Mouse (Mus musculus) heart, adult 2 months (tissue): ENCODE results near the gene Smg1. TPM values are rescaled to one million over a fixed set of nuclear protein-coding genes. Genes with fewer than 3 reads are reported as not detected.

ENCODE experiments used
- DNase-seq, 2 experiments: peaks; one replicate each; pipeline ENCODE4 v3.0.0; 2021
- H3K27ac ChIP-seq: fragments of 200-600 bp; 2 replicates; pipeline ENCODE4 v1.8.1; 2022
- H3K27me3 ChIP-seq: fragments of 200-500 bp; 2 replicates; pipeline ENCODE4 v1.6.1; 2012; ENCODE audit warnings: mild to moderate bottlenecking, low read length, inconsistent platforms, mixed read lengths; ENCODE audit not compliant: control insufficient read depth, insufficient read depth
- H3K36me3 ChIP-seq: fragments of 200-500 bp; 2 replicates; pipeline ENCODE4 v1.6.1; 2012; ENCODE audit warnings: low read length, inconsistent platforms; ENCODE audit not compliant: control insufficient read depth, insufficient read depth
- H3K4me1 ChIP-seq: fragments of 200-500 bp; 2 replicates; pipeline ENCODE4 v1.6.1; 2011; ENCODE audit warnings: low read length; ENCODE audit not compliant: control insufficient read depth, insufficient read depth
- H3K4me3 ChIP-seq: fragments of 200-600 bp; 2 replicates; pipeline ENCODE4 v1.8.1; 2022
- H3K79me2 ChIP-seq: fragments of 200-500 bp; replicated peaks from 2 replicates; pipeline ENCODE4 v1.6.1; 2012; ENCODE audit warnings: mild to moderate bottlenecking, inconsistent platforms, low read length, moderate library complexity, mixed read lengths; ENCODE audit not compliant: control insufficient read depth, insufficient read depth
- H3K9ac ChIP-seq: fragments of 200-500 bp; 2 replicates; pipeline ENCODE4 v1.6.1; 2012; ENCODE audit warnings: low read depth, mild to moderate bottlenecking, control low read depth, inconsistent platforms, low read length, mixed read lengths
- CTCF ChIP-seq: fragments of 200-600 bp; IDR thresholded peaks from 2 replicates; pipeline ENCODE4 v1.8.1; 2022; ENCODE audit warnings: antibody characterized with exemption, mild to moderate bottlenecking, moderate library complexity
- EP300 ChIP-seq: fragments of 200-500 bp; IDR thresholded peaks from 2 replicates; pipeline ENCODE4 v1.6.1; 2011; ENCODE audit warnings: low read depth, low read length, control low read depth; ENCODE audit not compliant: insufficient read depth
- POLR2A ChIP-seq: fragments of 200-500 bp; IDR thresholded peaks from 2 replicates; pipeline ENCODE4 v1.6.1; 2011; ENCODE audit warnings: mild to moderate bottlenecking, low read depth, low read length, control low read depth; ENCODE audit not compliant: insufficient read depth
- WGBS: fragments of 180-500 bp; shearing (Covaris S2); methylation state at CpG from one replicate; pipeline ENCODE4 v1.1.7; 2018; 5-methylcytosine and 5-hydroxymethylcytosine counted together
- intact Hi-C: fragments of 180-260 bp; cut with DNase I; formaldehyde crosslinking; loops from one replicate; pipeline ENCODE4 v1.15.1; 2025
- polyA plus RNA-seq: library from polyadenylated mRNA; depleted of rRNA; stranded (reverse); fragments of >200 nt; gene quantifications from 2 replicates; pipeline ENCODE4 v1.2.3, GENCODE M21; 2012
- total RNA-seq, 2 experiments: library from RNA; stranded (reverse); gene quantifications; 2 replicates each; pipeline ENCODE4 v1.2.3; 2021

Gene Smg1
- total and polyA plus RNA-seq, 3 experiments, result 12.6 to 32.4 (median 31.3) TPM

DNA sequence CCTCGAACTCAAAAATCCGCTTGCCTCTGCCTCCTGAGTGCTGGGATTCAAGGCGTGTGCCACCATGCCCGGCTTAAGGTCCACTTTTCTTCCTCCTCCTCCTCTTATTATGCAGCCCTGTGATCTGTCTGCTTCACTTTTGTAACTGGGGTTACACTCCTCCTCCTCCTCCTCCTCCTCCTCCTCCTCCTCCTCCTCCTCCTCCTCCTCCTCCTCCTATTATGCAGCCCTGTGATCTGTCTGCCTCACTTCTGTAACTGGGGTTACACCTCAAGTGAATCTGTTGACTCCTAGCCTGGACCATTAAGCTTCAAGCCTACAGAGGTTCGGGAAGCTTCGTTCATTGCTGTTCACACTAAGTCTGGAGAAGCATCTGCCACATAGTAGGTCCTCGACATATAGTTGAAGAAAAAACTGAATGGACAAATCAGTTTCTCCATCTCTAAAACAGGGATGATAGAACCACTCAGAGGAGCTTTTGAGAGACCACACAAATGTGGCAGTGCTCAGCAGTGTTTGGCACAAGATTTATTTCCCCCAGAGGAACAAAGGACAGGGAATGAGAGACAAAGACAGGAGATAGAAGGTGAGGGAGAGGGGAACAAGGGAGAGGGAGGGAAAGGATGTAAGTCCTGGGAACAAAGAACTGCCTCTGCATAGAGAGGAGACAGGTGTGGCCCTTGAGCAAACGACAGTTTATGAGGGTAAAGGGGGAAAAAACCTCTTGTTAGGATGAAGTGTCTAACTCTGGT lies 126.5 kb downstream of the Smg1 start:
- WGBS, result 19% methylated on average over 8 of the region's 8 CpGs
- H3K9ac ChIP-seq, result no peak overlapping the region
- TF ChIP-seq EP300, result no peak
- DNase-seq, result no peak
- peaks cover 5% of the 10 kb centered on the region for H3K4me1 ChIP-seq
- H3K4me3 ChIP-seq, result no peak overlapping the region
- no peaks in the 10 kb centered on the region for H3K27me3 ChIP-seq
- H3K36me3 ChIP-seq, result peaks cover 27% of the 10 kb centered on the region
- H3K79me2 ChIP-seq, result peaks cover 2% of the 10 kb centered on the region; the same call in 1 of the 2 replicates
- intact Hi-C loops, result loop anchor here (1.0 to 10.0 kb wide), 3 partner anchors 12 to 598 kb away; partner anchors contain the start of genes Arl6ip1, Ccp110 and Coq7
- H3K27ac ChIP-seq, result no peak overlapping the region

DNA sequence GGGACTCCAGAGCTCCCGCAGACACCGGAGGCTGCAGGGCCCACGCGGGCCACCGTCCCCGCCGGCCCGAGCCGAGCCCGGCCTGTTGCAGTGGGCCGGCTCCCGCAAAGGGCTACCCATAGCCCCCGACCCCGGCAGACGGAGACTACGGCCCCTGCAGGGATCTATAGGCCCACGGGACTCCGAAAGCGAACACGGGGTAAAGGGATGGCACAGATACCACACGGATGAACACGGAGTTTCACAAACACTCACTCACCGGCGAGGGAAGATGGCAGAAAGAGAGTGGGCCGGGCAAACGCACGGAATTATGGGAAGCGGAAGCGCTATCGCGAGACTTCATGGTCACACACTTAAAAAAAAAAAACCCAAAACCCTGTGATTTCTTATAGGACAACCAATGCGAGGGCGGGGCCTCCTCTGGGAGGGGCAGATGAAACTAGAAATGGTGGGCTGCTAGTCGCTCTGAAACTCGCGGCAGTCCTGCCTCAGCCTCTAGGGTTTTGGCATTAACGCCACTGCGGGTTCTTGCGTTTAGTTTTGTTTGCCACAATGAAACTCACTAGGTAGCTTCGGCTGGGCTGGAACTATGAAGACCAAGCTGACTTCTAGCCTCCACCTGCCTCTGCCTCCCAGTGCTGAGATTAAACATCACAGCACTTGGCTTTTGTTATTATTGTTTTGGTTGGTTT lies 127.4 kb downstream of the Smg1 start, which contains the start of gene Rps15a:
Gene Rps15a (minus strand): TSS at position 312 of the 692 bp plus-strand sequence.
- peak within 1 kb of the TSS; percentile 87 for H3K9ac ChIP-seq
- DNase-seq, result peak; percentile 95 to 97
- H3K4me1 ChIP-seq, result peaks cover 7% of the 10 kb centered on the region
- under 1% methylated on average over 40 of the region's 40 CpGs for WGBS
- peaks cover 37% of the 10 kb centered on the region for H3K36me3 ChIP-seq
- TF ChIP-seq EP300 (peak; percentile 68; the same call in 1 of the 2 replicates), CTCF (peak; percentile 51), POLR2A (peak; percentile 99)
- peak within 1 kb of the TSS; percentile 79 for H3K4me3 ChIP-seq
- H3K79me2 ChIP-seq, result peaks cover 2% of the 10 kb centered on the region; the same call in 1 of the 2 replicates
- peak within 1 kb of the TSS; percentile 79 for H3K27ac ChIP-seq
- intact Hi-C loops, result loop anchor here (1.0 to 10.0 kb wide), 3 partner anchors 13 to 599 kb away; partner anchors contain the start of genes Arl6ip1, Ccp110 and Coq7
- H3K27me3 ChIP-seq, result no peaks in the 10 kb centered on the region

DNA sequence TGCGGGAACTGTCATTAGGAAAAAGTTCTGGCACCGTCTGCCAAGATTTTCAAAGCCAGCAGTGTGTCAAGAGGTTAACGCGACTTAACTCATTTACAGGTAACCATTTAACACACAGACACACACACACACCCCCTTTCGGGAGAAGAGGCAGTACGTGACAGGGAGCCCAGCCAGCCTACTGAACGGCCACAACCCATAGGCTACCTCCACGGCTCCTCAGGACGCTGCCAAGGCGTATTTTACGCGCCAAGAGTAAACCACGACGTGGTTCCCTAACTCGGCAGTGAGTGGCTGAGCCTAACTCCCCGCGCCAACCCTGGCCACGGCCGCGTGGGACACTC lies 128.0 kb downstream of the Smg1 start:
- peaks cover 2% of the 10 kb centered on the region; the same call in 1 of the 2 replicates for H3K79me2 ChIP-seq
- no peak for DNase-seq
- H3K9ac ChIP-seq, result peak overlapping the region; percentile 87
- TF ChIP-seq POLR2A, result no peak
- no peak for TF ChIP-seq CTCF
- TF ChIP-seq EP300, result no peak
- peaks cover 7% of the 10 kb centered on the region for H3K4me1 ChIP-seq
- peak overlapping the region; percentile 79 for H3K4me3 ChIP-seq
- under 1% methylated on average over 20 of the region's 20 CpGs for WGBS
- H3K27ac ChIP-seq, result peak overlapping the region; percentile 79
- H3K27me3 ChIP-seq, result no peaks in the 10 kb centered on the region
- intact Hi-C loops, result loop anchor here (10.0 kb wide), 2 partner anchors 419 to 599 kb away; partner anchors contain the start of genes Ccp110 and Coq7
- H3K36me3 ChIP-seq, result peaks cover 42% of the 10 kb centered on the region

DNA sequence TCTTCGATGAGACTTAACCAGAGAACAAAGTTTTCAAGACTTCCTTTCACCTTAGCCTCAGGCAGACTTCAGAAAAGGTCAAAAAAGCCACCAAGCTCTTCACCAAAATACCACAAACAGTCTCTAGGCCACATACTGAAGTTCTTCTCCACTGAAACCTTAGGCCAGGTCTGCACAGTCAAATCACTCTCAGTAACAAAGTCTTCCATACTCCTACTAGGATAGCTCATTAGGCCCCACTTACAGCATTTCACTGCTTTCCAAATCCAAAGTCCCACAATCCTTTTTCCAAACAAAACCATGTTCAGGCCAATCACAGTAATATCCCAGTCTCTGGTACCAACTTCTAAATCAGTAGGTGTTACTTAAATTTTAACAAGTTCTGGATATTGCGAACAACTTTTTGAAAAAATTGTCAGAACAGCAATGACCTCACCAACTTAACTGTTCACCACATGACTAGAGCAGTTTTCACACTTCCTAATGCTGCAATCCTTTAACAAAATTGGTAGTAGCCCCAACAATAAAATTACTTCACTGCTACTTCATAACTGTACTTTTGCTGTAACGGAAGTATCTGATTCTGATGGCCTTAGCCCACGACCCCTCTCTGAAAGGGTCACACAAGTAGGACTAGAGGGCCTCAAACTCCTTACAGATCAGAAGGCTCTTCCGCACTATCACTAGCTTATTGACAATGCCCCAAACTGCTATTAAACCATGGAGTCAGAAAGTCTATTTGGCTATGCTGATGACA lies 129.8 kb downstream of the Smg1 start:
- Histone ChIP-seq H3K4me1 (peaks cover 7% of the 10 kb centered on the region), H3K36me3 (peaks cover 55% of the 10 kb centered on the region)

DNA sequence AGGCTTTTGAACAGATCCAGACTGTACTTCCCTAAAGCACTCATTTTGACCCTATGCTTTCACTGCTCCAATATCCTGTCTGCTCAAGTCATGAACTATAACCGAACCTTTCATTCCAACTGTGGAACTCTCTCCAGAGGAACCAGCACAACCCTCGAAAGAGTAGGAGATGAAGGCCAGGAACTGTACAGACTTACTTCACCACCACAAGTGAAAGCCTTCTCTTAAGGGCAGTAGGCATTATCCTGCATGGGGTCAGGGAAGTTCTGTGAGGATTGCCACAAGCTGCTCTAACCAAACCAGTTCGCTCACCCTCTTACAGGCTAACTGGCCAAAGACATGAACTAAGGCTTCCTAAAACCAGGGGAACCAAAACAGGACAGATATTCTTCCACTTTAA lies 132.3 kb downstream of the Smg1 start:
- H3K4me1 ChIP-seq, result peaks cover 7% of the 10 kb centered on the region
- WGBS, result 41% methylated on average over 3 of the region's 3 CpGs
- no peak overlapping the region for H3K4me3 ChIP-seq
- TF ChIP-seq POLR2A, result no peak
- no peak for TF ChIP-seq EP300
- TF ChIP-seq CTCF, result no peak
- no peak overlapping the region for H3K9ac ChIP-seq
- H3K79me2 ChIP-seq, result peaks cover 5% of the 10 kb centered on the region
- no peaks in the 10 kb centered on the region for H3K27me3 ChIP-seq
- no peak for DNase-seq
- H3K27ac ChIP-seq, result no peak overlapping the region
- peaks cover 73% of the 10 kb centered on the region for H3K36me3 ChIP-seq
- intact Hi-C loops, result loop anchor here (10.0 kb wide), 2 partner anchors 424 to 604 kb away; partner anchors contain the start of genes Ccp110 and Coq7

More for the DNA sequence above, 129.8 kb downstream of the Smg1 start:
- no peaks in the 10 kb centered on the region for H3K27me3 ChIP-seq
- intact Hi-C loops, result loop anchor here (10.0 kb wide), 2 partner anchors 421 to 601 kb away; partner anchors contain the start of genes Ccp110 and Coq7
- no peak overlapping the region for H3K27ac ChIP-seq
- H3K4me3 ChIP-seq, result no peak overlapping the region
- peaks cover 5% of the 10 kb centered on the region; the same call in 1 of the 2 replicates for H3K79me2 ChIP-seq
- DNase-seq, result no peak
- H3K9ac ChIP-seq, result no peak overlapping the region
- TF ChIP-seq EP300 (no peak), CTCF (no peak), POLR2A (no peak)
- WGBS, result 53% methylated on average over 5 of the region's 5 CpGs
